Mouse (Mus musculus): ENCODE results near the gene Smc4. TPM values are rescaled to one million over a fixed set of nuclear protein-coding genes. Genes with fewer than 3 reads are reported as not detected.

Smc4 gene
- 74.2 and 86.6 TPM in 2 replicates for polyA plus RNA-seq (2015; fragmentation: Nextera tagmentation; extraction: Ambion mirVana)

- Histone ChIP-seq H3K4me1 (ENCODE audit: insufficient read depth, low read depth, low read length) (peaks cover 7% of the 10 kb centered on the region; the same call in 1 of the 2 replicates), H3K4me3 (ENCODE audit: low read depth, low read length) (peak within 1 kb of the TSS; percentile 97), H3K9ac (replicated peaks; ENCODE audit: low read depth) (peak within 1 kb of the TSS; percentile 79), H3K27me3 (replicated peaks; ENCODE audit: insufficient read depth, low read length) (no peaks in the 10 kb centered on the region), H3K27ac (ENCODE audit: low read length) (peak within 1 kb of the TSS; percentile 92), H3K4me2 (replicated peaks; ENCODE audit: low read depth, low read length) (peak within 1 kb of the TSS; percentile 80), H3K36me3 (ENCODE audit: insufficient read depth, low read length) (no peaks in the 10 kb centered on the region), H3K9me3 (ENCODE audit: low read length) (no peaks in the 10 kb centered on the region)
- peak; percentile 94 for ATAC-seq
- TF ChIP-seq CTCF (IDR thresholded peaks at IDR 0.05): no peak
- TF ChIP-seq EP300 (IDR thresholded peaks at IDR 0.05): 0 out of 2 replicates have a peak, but pooled peaks have one; percentile 70
- peak; percentile 99 for DNase-seq (ENCODE audit: low spot score)
- WGBS: under 1% methylated on average over 63 of the region's 76 CpGs
These were observed at the start of gene Smc4, which contains the start of gene Ift80 for GRCm38 (mm10) chr3:69004437-69005337. Smc4 (plus strand) TSS chr3:69004738. Ift80 (minus strand) TSS chr3:69004570.

DNA sequence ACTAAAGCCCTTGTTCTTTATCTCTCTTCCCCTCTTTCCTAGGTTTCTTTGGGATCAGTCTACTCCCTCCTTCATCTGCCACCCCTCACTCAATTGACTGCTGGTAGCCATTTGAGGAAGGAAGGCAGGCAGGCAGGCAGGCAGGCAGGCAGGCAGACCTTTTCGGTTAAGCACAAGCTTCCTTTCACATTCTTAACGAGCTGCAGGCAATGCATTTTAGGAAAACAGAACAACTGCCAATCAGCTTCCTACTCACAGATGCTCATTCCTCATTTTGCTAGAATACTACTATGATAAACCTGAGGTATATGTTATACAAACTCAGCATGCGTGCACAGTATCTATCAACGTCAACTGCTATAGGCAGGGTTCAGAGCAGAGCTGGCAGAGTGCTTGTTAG, 48.1 kb upstream of the Smc4 start:
- DNase-seq (ENCODE audit: low spot score) (no peak), ATAC-seq (no peak)
- WGBS: 44% methylated on average over 4 of the region's 4 CpGs
- Histone ChIP-seq H3K4me1 (ENCODE audit: insufficient read depth, low read depth, low read length) (no peaks in the 10 kb centered on the region), H3K4me2 (replicated peaks; ENCODE audit: low read depth, low read length) (no peak overlapping the region), H3K9me3 (ENCODE audit: low read length) (no peaks in the 10 kb centered on the region), H3K36me3 (ENCODE audit: insufficient read depth, low read length) (no peaks in the 10 kb centered on the region), H3K4me3 (ENCODE audit: low read depth, low read length) (no peak overlapping the region), H3K27ac (ENCODE audit: low read length) (no peak overlapping the region), H3K27me3 (replicated peaks; ENCODE audit: insufficient read depth, low read length) (no peaks in the 10 kb centered on the region), H3K9ac (replicated peaks; ENCODE audit: low read depth) (no peak overlapping the region)
- TF ChIP-seq EP300 (IDR thresholded peaks at IDR 0.05): no peak
- TF ChIP-seq CTCF (IDR thresholded peaks at IDR 0.05): no peak

GRCm38 (mm10) chr3:68957413-68957812, 47.1 kb upstream of the Smc4 start:
- ATAC-seq (no peak), DNase-seq (ENCODE audit: low spot score) (no peak)
- H3K27ac ChIP-seq (ENCODE audit: low read length): no peak overlapping the region
- no peak overlapping the region for H3K4me3 ChIP-seq (ENCODE audit: low read depth, low read length)
- TF ChIP-seq EP300 (IDR thresholded peaks at IDR 0.05) (no peak), CTCF (IDR thresholded peaks at IDR 0.05) (no peak)
- H3K4me1 ChIP-seq (ENCODE audit: insufficient read depth, low read depth, low read length): no peaks in the 10 kb centered on the region
- no peaks in the 10 kb centered on the region for H3K27me3 ChIP-seq (replicated peaks; ENCODE audit: insufficient read depth, low read length)
- no peak overlapping the region for H3K9ac ChIP-seq (replicated peaks; ENCODE audit: low read depth)
- H3K9me3 ChIP-seq (ENCODE audit: low read length): no peaks in the 10 kb centered on the region
- H3K4me2 ChIP-seq (replicated peaks; ENCODE audit: low read depth, low read length): no peak overlapping the region
- 78% methylated on average over 3 of the region's 3 CpGs for WGBS
- H3K36me3 ChIP-seq (ENCODE audit: insufficient read depth, low read length): no peaks in the 10 kb centered on the region

DNA sequence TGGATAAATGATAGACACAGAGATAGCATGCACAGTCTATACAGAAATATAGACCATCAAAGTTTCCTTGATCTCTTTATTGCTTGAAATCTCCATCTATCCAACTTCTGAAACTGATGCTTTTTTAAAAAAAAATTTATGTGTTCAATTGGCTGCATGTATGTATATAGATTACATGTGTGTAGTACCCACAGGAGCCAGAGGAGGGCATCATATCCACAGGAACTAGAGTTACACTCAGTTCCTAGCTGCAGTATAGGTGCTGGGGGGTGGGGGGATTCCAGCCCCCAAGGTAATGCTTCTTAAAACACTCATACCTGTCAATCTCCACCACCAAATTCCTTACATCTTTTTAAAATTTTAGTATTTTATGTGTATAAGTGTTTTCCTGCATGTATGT, 39.9 kb upstream of the Smc4 start:
- DNase-seq (ENCODE audit: low spot score) (no peak), ATAC-seq (no peak)
- no peak overlapping the region for H3K4me3 ChIP-seq (ENCODE audit: low read depth, low read length)
- H3K9me3 ChIP-seq (ENCODE audit: low read length): no peaks in the 10 kb centered on the region
- no peaks in the 10 kb centered on the region for H3K27me3 ChIP-seq (replicated peaks; ENCODE audit: insufficient read depth, low read length)
- H3K27ac ChIP-seq (ENCODE audit: low read length): no peak overlapping the region
- H3K9ac ChIP-seq (replicated peaks; ENCODE audit: low read depth): no peak overlapping the region
- H3K36me3 ChIP-seq (ENCODE audit: insufficient read depth, low read length): no peaks in the 10 kb centered on the region
- H3K4me1 ChIP-seq (ENCODE audit: insufficient read depth, low read depth, low read length): no peaks in the 10 kb centered on the region
- no peak overlapping the region for H3K4me2 ChIP-seq (replicated peaks; ENCODE audit: low read depth, low read length)
- TF ChIP-seq EP300 (IDR thresholded peaks at IDR 0.05): no peak
- TF ChIP-seq CTCF (IDR thresholded peaks at IDR 0.05): peak; percentile 64

DNA sequence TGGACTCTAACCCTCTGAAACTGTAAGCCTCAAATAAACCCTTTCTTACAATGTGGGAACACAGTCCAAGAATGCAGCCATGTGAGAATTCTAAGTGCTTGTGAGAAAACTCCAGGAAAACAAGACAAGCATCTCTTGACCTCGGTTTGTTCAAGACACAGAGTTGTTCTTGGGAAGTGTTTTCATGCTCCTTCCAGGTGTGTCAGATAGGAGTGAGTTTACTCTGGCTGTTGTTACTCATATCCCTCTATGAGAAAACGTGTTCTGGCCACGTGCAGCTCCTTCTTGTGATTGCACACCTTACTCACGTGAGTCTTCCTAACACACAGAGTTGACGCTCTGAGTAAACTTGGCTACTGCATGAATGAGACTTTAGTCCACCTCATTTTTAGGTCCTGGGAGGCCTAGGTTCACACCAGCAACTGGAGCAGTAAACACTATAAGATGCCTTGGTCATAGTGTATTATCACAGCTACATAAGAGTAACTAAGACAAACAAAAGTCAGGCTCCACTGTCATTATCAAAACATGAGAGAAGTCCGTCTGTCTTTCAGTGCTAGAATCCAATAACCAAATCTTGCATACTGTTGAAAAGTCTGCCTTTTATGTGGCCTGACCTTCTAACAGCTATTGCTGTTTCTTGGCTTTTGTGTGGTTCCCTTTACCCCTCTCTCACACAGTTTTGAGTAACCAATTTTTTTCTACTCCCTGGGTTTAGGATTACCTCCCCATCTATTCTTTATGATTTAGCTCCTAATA, 37.8 kb upstream of the Smc4 start:
- H3K36me3 ChIP-seq (ENCODE audit: insufficient read depth, low read length): no peaks in the 10 kb centered on the region
- H3K27ac ChIP-seq (ENCODE audit: low read length): peak overlapping the region; percentile 68
- H3K9me3 ChIP-seq (ENCODE audit: low read length): no peaks in the 10 kb centered on the region
- H3K4me3 ChIP-seq (ENCODE audit: low read depth, low read length): no peak overlapping the region
- TF ChIP-seq CTCF (IDR thresholded peaks at IDR 0.05) (no peak), EP300 (IDR thresholded peaks at IDR 0.05) (peak; percentile 75)
- H3K4me1 ChIP-seq (ENCODE audit: insufficient read depth, low read depth, low read length): no peaks in the 10 kb centered on the region
- WGBS: 63% methylated on average over 6 of the region's 6 CpGs
- ATAC-seq: peak; percentile 72
- H3K27me3 ChIP-seq (replicated peaks; ENCODE audit: insufficient read depth, low read length): no peaks in the 10 kb centered on the region
- no peak overlapping the region for H3K9ac ChIP-seq (replicated peaks; ENCODE audit: low read depth)
- DNase-seq (ENCODE audit: low spot score): peak; percentile 68
- no peak overlapping the region for H3K4me2 ChIP-seq (replicated peaks; ENCODE audit: low read depth, low read length)

- no peaks in the 10 kb centered on the region for H3K27me3 ChIP-seq (replicated peaks; ENCODE audit: insufficient read depth, low read length)
- TF ChIP-seq EP300 (IDR thresholded peaks at IDR 0.05) (peak; percentile 74), CTCF (IDR thresholded peaks at IDR 0.05) (no peak)
- WGBS: 39% methylated on average over 6 of the region's 6 CpGs
- ATAC-seq: peak; percentile 89
- H3K4me3 ChIP-seq (ENCODE audit: low read depth, low read length): no peak overlapping the region
- no peaks in the 10 kb centered on the region for H3K9me3 ChIP-seq (ENCODE audit: low read length)
- H3K36me3 ChIP-seq (ENCODE audit: insufficient read depth, low read length): no peaks in the 10 kb centered on the region
- DNase-seq (ENCODE audit: low spot score): peak; percentile 84
- H3K4me2 ChIP-seq (replicated peaks; ENCODE audit: low read depth, low read length): no peak overlapping the region
- H3K4me1 ChIP-seq (ENCODE audit: insufficient read depth, low read depth, low read length): no peaks in the 10 kb centered on the region
- H3K27ac ChIP-seq (ENCODE audit: low read length): peak overlapping the region; percentile 68
- H3K9ac ChIP-seq (replicated peaks; ENCODE audit: low read depth): no peak overlapping the region
These were observed 37.1 kb upstream of the Smc4 start for GRCm38 (mm10) chr3:68967404-68967803.

Measured in lung, postnatal 0 days (tissue).